Mouse (Mus musculus): ENCODE data around the gene Kansl2. TPM values are rescaled to one million over a fixed set of nuclear protein-coding genes. Genes with fewer than 3 reads are reported as not detected.

Gene Kansl2
- total and polyA plus RNA-seq, 3 experiments = 59.6 to 125 (median 103) TPM

DNA sequence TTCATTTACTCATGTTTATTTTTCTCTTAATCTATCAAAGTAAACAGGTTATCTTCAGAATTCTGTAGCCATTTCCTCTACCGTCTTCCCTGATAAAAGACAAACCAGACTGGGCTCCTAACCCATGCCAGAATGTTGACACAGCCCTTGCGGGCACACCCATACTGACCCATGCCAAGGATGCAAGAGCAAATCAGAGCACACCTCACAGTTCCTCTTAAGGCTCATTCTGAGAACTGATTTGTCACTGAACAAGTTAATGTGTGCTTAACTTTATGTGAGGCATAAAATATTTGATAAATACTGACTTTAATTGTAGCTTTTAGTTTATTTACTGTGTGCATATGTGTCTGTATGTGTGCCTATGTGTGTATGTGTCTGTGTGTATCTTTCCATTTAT is 42.7 kb downstream of the Kansl2 start:
- DNase-seq (ENCODE audit: extremely low read depth) = no peak
- H3K9me3 ChIP-seq (replicated peaks; ENCODE audit: low read length) = peaks cover 5% of the 10 kb centered on the region
- no peak overlapping the region for H3K9ac ChIP-seq (ENCODE audit: insufficient read depth, low read depth)
- no peak overlapping the region for H3K4me2 ChIP-seq (ENCODE audit: insufficient read depth, low read depth, poor library complexity, severe bottlenecking)
- peaks cover 0 to 4% of the 10 kb centered on the region in 2 experiments; a peak in 2 of 4 replicates for H3K4me1 ChIP-seq (ENCODE audit: control insufficient read depth in 1 of 2, insufficient read depth in 2 of 2)
- in situ Hi-C loops (cut with MboI; ENCODE audit: low pct_ligation_motif_present, low pct_unique_long_range_greater_than_20kb, low sequenced_read_pairs) = no loop called here
- no peaks in the 10 kb centered on the region for H3K36me3 ChIP-seq (replicated peaks in 1 of 2; ENCODE audit: control insufficient read depth in 1 of 2, insufficient read depth in 1 of 2, low read length in 1 of 2)
- TF ChIP-seq BHLHE40 (IDR thresholded peaks at IDR 0.05; ENCODE audit: low read depth, low read length) = no peak
- no peak for TF ChIP-seq GABPA (IDR thresholded peaks at IDR 0.05; ENCODE audit: insufficient replicate concordance, low read depth, low read length)
- TF ChIP-seq UBTF (IDR thresholded peaks at IDR 0.05; ENCODE audit: low read depth, low read length) = no peak
- no peak for TF ChIP-seq ZNF384 (IDR thresholded peaks at IDR 0.05; ENCODE audit: low read depth, low read length)
- TF ChIP-seq RAD21 (IDR thresholded peaks at IDR 0.05; ENCODE audit: low read depth, low read length) = no peak
- no peak for TF ChIP-seq MAFK (IDR thresholded peaks at IDR 0.05; ENCODE audit: insufficient replicate concordance, low read length)
- TF ChIP-seq MAX (IDR thresholded peaks at IDR 0.05; ENCODE audit: low read length) = no peak
- no peak for TF ChIP-seq JUND (conservative IDR thresholded peaks at IDR 0.05; ENCODE audit: low read depth, low read length)
- TF ChIP-seq MYC (IDR thresholded peaks at IDR 0.05; ENCODE audit: low read depth, low read length) = no peak
- no peak overlapping the region for H3K4me3 ChIP-seq (replicated peaks in 1 of 3; ENCODE audit: low read depth in 2 of 3, low read length in 2 of 3, poor library complexity in 1 of 3)
- dilution Hi-C loops (cut with MboI; ENCODE audit: extremely low pct_ligation_motif_present, extremely low pct_unique_long_range_greater_than_20kb, low sequenced_read_pairs) = no loop called here
- no peaks in the 10 kb centered on the region for H3K27me3 ChIP-seq (replicated peaks)
- no peak overlapping the region for H3K27ac ChIP-seq (ENCODE audit: insufficient read depth, low read depth)
- H3K79me2 ChIP-seq (replicated peaks; ENCODE audit: control insufficient read depth, extremely low read depth, insufficient read depth, poor library complexity, severe bottlenecking) = no peaks in the 10 kb centered on the region

DNA sequence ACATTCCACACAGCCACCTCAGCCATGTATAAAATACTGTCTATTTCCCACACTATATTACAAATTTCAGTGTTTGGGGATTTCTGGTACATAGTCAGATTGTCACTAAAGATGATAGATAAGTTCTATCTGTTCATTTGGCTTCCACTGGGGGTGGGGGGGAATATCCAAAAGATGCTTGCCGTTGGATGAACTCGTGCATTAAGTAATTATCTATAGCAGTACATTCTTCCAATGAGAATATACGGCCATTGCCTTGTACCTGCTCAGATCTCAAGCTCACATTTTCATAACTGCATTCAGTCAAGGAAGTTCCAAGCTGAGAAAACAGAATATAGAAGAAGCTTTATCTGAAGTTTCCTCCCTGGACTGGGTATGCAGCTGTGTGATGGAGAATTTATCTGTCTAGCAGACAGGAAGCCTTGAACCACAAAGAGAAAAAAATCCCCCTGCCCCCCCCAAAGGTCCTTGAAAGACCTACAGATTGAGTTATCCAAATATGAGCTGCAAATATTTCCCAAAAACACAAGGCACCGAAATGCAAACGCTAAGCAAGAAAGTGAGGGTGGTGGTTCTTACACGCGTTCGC is 47.5 kb downstream of the Kansl2 start:
- no peak overlapping the region for H3K9ac ChIP-seq (ENCODE audit: insufficient read depth, low read depth)
- DNase-seq (ENCODE audit: extremely low read depth) = no peak
- H3K4me3 ChIP-seq (replicated peaks in 1 of 3; ENCODE audit: low read depth in 2 of 3, low read length in 2 of 3, poor library complexity in 1 of 3) = no peak overlapping the region
- H3K27ac ChIP-seq (ENCODE audit: insufficient read depth, low read depth) = no peak overlapping the region
- TF ChIP-seq ZNF384 (IDR thresholded peaks at IDR 0.05; ENCODE audit: low read depth, low read length) (no peak), IRF4 (IDR thresholded peaks at IDR 0.05; ENCODE audit: low read depth, low read length) (no peak), MAZ (IDR thresholded peaks at IDR 0.05; ENCODE audit: low read depth, low read length) (no peak), USF1 (IDR thresholded peaks at IDR 0.05; ENCODE audit: low read depth, low read length) (no peak), KAT2A (IDR thresholded peaks at IDR 0.05; ENCODE audit: insufficient replicate concordance, low read length) (no peak), RAD21 (IDR thresholded peaks at IDR 0.05; ENCODE audit: low read depth, low read length) (no peak), NRF1 (IDR thresholded peaks at IDR 0.05; ENCODE audit: low read depth, low read length) (no peak), E2F4 (IDR thresholded peaks at IDR 0.05; ENCODE audit: insufficient replicate concordance, low read depth, low read length) (no peak), POLR2A (IDR thresholded peaks at IDR 0.05; ENCODE audit: low read depth, low read length) (no peak), EP300 (IDR thresholded peaks at IDR 0.05; ENCODE audit: low read length) (no peak), ZKSCAN1 (IDR thresholded peaks at IDR 0.05; ENCODE audit: borderline replicate concordance, low read depth, low read length) (no peak), NELFE (IDR thresholded peaks at IDR 0.05; ENCODE audit: low read depth, low read length) (no peak), POLR2AphosphoS2 (IDR thresholded peaks at IDR 0.05; ENCODE audit: low read depth, low read length) (no peak), CTCF (conservative IDR thresholded peaks at IDR 0.05 in 1 of 2, IDR thresholded peaks at IDR 0.05 in 1 of 2; ENCODE audit: low read depth in 2 of 2, low read length in 2 of 2) (no peak), ZMIZ1 (IDR thresholded peaks at IDR 0.05; ENCODE audit: low read depth, low read length) (no peak), USF2 (conservative IDR thresholded peaks at IDR 0.05; ENCODE audit: low read depth, low read length) (no peak), MYC (IDR thresholded peaks at IDR 0.05; ENCODE audit: low read depth, low read length) (no peak), CHD1 (IDR thresholded peaks at IDR 0.05; ENCODE audit: low read depth, low read length) (no peak)
- no peaks in the 10 kb centered on the region for H3K79me2 ChIP-seq (replicated peaks; ENCODE audit: control insufficient read depth, extremely low read depth, insufficient read depth, poor library complexity, severe bottlenecking)
- H3K4me2 ChIP-seq (ENCODE audit: insufficient read depth, low read depth, poor library complexity, severe bottlenecking) = no peak overlapping the region
- in situ Hi-C loops (cut with MboI; ENCODE audit: low pct_ligation_motif_present, low pct_unique_long_range_greater_than_20kb, low sequenced_read_pairs) (no loop called here), dilution Hi-C loops (cut with MboI; ENCODE audit: extremely low pct_ligation_motif_present, extremely low pct_unique_long_range_greater_than_20kb, low sequenced_read_pairs) (no loop called here)
- H3K9me3 ChIP-seq (replicated peaks; ENCODE audit: low read length) = peaks cover 5% of the 10 kb centered on the region
- H3K27me3 ChIP-seq (replicated peaks) = no peaks in the 10 kb centered on the region
- peaks cover 16 to 37% of the 10 kb centered on the region in 2 experiments for H3K4me1 ChIP-seq (ENCODE audit: control insufficient read depth in 1 of 2, insufficient read depth in 2 of 2)
- H3K36me3 ChIP-seq (replicated peaks in 1 of 2; ENCODE audit: control insufficient read depth in 1 of 2, insufficient read depth in 1 of 2, low read length in 1 of 2) = no peaks in the 10 kb centered on the region
